Mouse (Mus musculus): ENCODE results near the gene Pgf.

GRCm38 (mm10) chr12:85169877-85170276, 7.7 kb downstream of the Pgf start:
- TF ChIP-seq CTCF (IDR thresholded peaks at IDR 0.05; ENCODE audit: low read depth) = no peak
- TF ChIP-seq EP300 (IDR thresholded peaks at IDR 0.05; ENCODE audit: low read depth) = no peak

Data from liver, postnatal 0 days (tissue).